Mouse (Mus musculus): ENCODE data around the gene Il6st.
"Not testable (repeated sequence)": the region's sequence is repeated elsewhere in the genome, so short reads cannot be mapped to it uniquely, and the experiment has no call there.

The Il6st gene

DNA sequence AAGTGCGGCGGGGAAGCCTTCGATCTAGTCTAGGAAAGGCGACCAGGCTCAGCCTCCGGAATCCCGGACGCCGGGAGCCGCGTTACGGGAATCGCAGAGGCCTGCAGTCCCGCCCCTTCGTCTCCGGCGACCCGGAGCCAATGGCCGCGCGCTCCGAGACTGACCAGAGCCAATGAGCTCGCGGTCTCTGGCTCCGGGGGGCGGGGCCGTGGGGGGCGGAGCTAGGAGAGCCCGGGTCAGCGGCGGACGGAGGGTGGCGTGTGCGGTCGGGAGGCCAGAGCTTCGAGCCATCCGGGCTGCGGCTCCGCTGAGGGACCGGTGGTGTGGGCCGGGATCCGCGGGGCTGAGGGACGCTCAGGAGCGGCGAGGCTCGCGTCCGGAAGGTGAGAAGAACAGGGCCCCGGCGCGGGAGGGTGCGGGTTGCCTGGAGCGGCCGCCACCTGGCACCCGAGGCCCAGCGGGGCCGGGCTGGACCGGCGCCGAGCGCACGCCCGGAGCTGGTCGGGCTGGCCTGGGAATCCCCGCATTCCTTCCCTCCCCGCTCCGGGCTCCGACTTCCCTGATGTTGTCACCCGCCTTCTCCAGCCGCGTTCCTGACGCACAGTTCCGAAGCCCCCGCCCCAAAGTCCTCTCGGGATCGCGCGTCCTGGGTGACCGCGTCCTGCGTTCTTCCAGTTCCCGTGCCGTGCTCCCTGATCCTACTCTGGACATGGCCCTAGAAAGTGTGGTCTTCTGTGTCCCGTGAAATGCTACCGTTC, at the start of gene Il6st:
TSS of gene Il6st (plus strand) at position 203 of the 758 bp plus-strand sequence.
- DNase-seq (ENCODE audit: low read depth, low spot score) = peak; percentile 89

DNA sequence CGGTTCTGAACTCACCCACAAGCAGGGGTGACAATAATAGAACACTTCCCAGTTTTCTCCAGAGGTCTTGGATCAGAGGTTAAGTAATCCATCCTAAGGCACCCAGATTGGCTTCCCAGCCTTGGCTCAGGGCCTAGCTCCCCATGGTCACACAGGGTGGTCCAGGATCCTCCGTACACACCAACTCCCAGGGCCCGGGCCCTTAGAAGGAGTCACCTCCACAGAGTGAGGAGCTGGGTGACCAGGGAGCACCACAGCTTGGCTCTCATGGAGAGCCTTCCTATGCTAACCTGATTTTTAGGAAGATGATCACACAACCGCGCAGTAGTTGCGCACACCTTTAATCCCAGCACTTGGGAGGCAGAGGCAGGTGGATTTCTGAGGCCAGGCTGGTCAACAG, 48.0 kb upstream of the Il6st start:
- DNase-seq (ENCODE audit: low read depth, low spot score) = peak; percentile 36

DNA sequence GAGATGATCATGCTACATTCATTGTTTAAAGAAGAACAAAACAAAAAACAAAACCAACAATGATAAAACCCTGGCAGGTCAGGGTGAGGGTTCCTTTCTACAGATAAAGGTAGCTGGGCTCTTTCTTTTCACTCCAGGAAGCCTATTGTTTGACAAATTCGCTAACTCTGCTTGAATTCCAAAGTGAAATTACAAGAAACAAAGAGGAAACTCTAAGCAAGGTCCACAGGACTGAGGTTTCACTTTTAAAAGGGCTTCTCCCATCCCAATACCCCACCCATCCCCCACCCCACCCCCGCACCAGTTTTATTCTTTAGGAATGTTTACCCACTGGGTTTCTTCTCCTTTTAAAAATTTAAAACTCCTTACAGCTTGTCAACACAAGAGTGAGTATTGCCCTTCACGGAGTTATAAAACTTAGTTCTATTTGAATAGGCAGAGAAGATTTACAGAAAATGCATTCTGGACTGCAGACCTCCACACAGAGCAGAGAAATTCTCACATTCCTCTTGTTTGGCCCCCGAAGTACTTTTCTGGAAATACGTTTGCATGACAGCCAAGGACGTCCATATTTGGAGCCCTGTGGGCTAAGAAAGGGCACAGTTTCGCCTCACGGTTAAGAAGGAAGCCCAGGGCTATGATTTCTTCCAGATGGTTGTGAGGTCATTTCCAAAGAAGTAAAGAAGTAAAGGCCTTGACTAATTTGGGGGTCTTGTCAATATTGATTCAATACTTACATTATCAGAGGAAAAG, 47.3 kb upstream of the Il6st start:
- peak; percentile 90 for DNase-seq (ENCODE audit: low read depth, low spot score)

DNA sequence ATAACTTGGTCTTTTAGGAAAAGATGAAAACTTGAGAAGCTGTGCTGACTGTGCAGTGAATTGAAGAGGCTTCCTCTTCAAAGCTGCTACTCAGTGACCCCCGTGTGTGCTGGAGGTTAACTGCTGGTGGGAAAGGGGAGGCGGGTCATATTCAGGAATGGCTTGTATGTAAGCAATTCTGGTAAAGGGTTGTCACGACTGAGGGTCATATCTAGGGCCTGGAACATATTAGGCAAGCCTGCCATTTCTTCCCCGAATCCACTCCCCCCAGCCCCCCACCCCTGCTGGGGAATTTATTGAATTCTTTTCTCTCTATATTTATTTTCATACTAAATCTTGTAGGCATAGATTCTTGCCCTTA, 46.7 kb upstream of the Il6st start:
- peak; percentile 60 for DNase-seq (ENCODE audit: low read depth, low spot score)

DNA sequence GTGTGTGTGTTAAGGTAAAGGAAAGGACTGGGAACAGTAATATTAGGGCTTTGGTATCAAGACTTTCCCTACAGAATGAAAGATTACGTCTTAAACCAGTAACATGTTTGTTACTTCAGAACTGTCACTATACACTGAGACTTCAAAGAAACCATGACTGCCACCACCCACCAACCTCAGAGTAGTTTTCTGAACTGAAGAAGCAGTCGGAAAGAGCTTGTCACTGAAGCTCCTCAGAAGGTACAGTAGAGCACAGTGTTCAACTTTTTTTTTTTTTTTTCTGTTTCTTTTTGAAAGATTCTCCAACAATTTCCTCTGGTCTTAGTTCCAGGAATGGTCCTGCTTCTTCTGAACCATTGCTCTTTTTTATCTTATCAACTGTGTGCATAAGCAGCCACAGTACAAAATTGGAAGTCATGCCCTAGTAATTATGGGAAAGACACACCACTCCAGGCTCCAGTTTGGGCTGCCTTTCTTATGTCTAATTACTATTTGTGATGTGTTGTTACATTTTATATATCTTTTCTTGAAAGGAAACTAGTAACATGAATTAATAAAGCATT, 45.9 kb upstream of the Il6st start:
- no peak for DNase-seq (ENCODE audit: low read depth, low spot score)

DNA sequence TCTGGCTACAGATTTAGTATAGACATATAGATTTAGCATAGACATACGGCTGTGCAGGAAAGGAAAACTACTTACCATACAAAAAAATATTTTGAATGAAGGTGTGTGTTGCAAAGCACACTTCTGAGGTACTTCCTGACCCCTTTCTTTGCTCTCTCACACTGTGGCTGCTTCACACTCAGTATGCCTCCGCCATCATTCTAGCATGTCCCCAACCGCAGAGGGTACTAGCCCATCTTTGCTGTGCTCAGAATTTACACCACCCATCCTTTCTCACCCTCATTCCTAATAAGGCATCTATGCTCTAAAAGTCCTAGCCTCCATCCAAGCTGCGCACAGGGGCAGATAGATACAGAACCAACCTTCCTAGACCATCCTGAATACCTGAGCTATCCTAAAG, 45.3 kb upstream of the Il6st start:
- no peak for DNase-seq (ENCODE audit: low read depth, low spot score)

DNA sequence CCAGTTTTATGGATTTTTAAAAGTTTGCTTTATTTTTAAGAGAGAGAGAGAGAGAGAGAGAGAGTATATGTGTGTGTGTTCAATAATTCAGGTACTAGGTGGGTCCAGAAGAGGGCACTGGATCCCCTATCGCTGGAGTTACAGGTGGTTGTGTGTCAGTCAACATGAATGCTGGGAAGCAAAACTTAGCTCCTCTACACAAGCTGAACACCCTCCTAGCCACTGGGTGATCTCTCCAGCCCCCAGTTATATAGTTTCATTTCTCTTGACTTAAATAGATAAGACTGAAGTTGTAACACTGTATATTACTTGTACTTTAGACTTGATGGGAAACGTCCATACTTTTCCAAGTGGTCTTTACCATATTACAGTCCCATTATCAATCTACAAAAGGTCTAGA, 39.7 kb upstream of the Il6st start:
- peak; percentile 35 for DNase-seq (ENCODE audit: low read depth, low spot score)

DNA sequence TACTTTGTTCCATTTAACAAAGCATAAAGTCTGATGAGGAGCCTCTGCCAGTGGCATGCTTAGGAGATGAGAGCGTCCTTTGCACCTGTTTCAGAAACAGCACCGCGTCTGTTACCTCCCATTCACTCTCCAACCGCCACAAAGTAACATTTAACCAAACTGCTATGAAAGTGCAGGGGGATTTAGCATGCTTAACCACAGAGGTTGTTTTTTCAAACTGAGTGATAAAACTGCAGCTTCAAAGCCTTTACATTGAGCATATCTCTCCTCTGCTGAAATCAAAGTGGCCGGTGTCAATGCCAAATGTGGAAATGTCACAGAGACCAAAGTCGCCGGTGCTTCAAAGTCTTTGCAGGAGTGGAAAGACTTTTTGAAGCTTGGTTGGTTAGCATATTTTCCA, 39.2 kb upstream of the Il6st start:
- no peak for DNase-seq (ENCODE audit: low read depth, low spot score)

DNA sequence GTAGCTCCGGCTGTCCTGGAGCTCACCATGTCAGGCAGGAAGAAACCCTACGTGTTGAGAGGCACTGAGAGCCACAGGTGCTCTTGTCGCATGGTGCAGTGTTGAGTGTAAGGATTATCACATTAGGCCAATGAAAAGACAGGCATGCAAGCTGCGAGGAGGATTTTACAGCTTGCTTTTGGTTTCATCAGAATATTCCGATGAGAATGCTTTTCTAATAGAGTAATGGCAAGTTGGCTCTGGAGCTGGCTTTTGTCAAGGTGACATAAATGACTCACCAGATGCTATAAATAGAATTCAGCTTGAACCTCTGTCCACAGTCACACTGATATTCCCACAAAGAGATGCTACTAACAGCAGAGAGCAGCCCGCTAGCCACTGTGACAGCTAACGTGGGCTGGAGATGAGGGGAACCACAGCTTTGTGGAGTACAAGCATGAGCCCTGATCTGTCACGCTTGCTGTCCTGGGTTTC, 38.7 kb upstream of the Il6st start:
- no peak for DNase-seq (ENCODE audit: low read depth, low spot score)

DNA sequence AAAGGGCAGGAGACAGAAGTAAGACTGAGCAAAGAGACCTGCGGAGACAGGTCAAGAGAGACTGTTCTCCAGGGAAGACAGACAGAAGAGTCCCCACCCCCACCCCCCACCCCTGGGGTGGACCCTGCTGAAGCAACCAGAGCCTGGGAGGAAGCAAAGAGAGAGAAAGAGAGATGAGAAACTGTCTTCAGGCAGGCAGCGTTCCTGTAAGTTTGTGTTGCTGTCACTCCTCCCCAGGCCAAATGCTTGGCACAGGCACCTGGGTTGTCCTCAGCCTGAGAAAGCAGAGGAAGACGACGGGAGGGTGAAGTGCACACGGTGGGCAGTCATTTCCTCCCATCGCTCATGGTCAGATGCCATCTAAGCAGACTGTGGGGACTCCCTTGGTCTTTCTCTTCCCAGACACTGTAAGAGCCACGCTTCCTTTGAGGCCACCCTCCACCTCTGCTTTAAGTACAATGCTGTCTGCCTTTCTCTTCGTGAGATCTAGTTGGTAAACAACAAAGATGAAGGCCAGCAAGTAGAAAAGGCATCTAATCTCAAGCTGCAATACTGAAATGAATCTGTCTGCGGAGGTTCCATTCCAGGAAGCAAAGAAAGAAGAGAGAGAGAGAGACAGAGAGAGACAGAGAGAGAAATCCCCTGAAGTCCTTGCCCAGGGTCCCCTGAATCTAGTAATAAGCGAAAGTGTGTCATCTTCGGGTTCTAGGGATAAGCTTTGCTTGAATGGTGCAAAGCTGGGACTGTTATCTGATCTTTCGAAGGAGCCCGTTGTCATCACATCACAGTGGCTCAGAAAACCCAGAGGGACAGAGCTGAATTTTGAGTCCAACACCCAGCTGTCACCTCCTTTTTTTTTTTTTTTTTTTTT, 37.4 kb upstream of the Il6st start:
- DNase-seq (ENCODE audit: low read depth, low spot score) = peak; percentile 12

DNA sequence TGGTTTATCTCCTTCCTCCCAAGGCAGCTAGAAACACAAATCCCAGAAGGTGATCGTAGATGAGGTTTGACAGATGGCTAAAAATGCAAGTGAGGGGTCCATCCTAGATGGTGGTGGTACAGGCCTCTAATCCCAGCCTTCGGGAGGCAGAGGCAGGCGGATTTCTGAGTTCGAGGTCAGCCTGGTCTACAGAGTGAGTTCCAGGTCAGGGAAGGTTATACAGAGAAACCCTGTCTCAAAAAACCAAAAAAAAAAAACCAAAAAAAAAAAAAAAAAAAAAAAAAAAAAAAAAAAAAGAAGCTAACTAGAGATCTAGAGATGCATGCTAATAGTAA, 36.8 kb upstream of the Il6st start:
- DNase-seq (ENCODE audit: low read depth, low spot score) = not testable (repeated sequence)

DNA sequence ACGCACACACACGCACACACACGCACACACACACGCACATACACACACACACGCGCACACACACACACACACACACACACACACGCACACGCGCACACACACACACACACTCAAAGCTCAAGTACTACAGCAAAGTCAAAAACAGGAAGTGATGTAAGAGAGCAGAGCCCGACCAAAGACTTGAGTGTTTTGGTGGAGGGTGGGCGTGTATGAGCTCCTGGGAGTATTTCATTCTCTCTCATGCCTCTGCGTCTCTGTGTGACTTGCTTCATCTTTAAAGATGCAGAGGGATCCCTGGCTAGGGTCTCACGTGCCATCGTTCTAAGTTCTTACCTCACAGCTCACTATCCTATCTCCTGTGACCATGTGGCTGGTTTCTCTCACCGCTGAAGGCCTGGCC, 36.3 kb upstream of the Il6st start:
- DNase-seq (ENCODE audit: low read depth, low spot score) = peak; percentile 25

DNA sequence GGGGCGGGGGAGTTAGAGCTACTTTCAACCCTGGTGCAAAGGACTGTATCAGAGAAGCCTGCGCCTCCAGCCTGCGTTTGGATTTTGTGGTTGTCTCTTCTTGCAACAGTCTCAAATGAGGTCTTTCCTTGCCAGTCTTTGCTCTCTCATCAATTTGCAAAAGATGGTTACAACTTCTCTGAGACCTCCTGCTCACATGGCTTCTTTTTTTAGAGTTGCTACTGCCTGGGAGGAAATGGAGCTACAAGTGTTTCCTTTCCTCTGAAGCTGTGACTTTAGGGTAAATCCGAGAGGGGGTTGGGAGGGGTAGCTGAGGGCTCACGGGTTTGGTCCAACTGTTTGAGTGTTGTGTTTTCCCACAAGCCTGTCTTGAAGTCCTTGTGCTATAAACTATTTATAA, 30.6 kb upstream of the Il6st start:
- DNase-seq (ENCODE audit: low read depth, low spot score) = no peak

DNA sequence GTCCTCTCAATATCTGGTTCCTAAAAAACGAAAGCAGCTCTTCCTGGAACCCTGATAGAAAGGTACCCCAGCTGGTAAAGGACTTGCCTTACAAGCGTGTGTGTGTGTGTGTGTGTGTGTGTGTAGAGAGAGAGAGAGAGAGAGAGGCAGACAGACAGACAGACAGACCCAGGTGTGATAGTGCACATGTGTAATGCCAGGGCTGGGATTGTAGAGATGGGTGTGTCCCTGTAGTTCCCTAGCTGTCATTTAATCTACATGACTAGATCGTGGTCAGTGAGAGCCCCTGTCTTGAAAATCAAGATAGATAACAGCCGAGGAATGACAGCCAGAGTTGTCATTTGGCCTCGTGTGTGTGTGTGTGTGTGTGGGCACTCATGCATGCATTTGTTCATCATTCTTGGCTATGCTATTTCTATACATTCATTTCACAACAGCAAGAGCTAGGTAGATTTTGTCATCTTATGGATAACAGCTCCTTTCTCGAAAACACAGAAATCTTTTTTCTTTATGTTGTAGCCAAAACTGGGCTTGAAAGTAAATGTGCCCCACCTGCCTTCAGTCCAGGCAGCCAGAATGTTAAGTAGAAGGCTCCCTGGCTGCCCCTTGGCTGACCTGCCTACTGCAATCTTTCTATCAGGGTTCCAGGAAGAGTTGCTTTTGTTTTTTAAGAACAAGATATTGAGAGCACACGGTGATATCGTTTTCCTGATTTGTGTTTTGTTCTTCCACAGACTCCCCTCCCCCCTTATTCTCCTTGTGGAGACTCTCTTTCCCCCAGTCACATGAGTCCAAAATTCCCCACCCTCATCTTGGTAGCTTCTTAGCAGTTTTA, 28.4 kb upstream of the Il6st start:
- no peak for DNase-seq (ENCODE audit: low read depth, low spot score)

DNA sequence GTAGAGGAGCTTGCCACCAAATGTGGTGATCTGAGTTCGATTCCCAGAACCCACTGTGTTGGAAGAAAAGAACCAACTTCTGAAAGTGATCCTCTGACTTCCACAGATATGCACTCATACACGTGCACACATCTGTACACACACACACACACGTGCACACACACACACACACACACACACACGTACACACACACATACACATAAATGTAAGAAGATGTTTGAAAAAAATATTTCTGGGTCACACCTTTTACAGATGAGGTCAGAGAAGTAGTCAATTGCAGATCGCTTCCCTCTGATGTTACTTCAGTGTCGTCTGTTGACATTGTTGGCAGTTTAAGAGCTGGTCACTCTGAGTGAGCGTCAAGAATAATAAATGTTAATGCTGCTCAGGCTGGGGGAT, 27.6 kb upstream of the Il6st start:
- DNase-seq (ENCODE audit: low read depth, low spot score) = no peak

DNA sequence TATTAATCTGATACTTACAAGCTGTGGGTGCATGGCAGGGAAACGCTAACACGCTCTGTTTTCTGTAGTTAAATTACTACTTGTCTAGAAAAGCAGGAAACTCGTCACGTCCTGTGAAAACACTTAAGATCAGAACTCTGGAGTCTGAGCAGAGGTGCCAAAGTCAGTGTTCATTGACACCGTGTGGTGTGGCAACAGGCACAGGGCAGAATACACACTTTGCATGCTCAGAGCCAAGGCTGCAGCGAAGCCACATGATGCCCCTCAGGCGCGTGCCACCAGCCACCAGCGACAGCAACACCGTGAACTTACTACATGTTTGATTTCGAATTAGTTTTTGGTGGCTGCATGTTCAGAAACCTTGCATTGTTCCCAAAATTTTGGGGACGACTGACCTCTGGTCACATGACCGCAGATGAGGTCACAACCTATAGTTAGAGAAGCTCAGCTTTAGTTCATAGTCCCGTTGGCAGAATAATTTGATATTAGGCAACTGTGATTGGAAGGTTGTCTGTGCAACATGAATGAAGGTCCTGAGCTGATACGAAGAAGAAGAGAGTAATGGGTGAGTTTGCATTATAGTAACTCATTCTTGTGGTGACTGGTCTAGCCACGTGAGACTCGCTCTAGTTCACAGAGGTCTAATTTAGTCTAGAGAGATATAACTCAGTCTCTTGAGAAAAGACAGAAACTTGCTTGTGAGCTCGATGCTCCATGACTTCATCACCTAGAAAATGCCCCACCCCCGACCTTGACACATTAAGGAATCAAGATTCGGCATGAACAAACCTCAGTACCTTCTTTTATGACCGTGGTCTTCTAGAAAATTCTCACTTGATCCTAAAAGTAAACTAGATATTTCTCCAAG, 25.6 kb upstream of the Il6st start:
- DNase-seq (ENCODE audit: low read depth, low spot score) = peak; percentile 25

DNA sequence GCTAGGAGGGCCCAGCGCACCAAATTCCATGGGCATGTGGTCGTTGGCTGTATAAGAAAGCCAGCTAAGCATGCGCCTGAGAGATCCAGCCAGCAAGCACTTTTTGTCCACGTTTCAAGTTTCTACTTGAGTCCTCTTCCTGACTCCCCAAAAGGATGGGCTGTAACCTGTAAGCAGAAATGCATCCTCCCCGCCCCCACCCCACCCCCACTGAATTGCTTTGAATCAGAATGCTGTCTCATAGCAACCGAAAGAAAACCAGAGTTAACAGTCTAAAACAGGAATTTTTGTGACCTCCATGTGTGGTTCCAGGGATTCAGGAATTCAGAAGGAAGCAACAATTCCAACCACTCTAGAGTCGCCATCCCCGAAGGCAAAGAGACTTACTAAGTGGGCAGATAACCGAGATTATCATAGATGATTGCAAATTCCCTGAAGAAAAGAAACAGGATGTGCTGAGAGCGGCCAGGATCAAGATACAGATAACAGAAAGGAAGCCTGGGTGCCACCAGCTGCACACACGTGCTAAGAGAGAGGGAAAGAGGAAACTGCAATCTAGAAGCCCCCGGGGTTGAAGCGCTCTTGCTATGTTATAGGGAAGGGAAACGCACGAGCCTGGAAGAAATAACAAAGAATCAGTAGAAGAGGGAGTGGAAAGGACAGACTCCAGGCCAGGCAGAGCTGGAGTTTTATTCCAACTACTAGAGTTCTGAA, 24.6 kb upstream of the Il6st start:
- DNase-seq (ENCODE audit: low read depth, low spot score) = peak; percentile 79

DNA sequence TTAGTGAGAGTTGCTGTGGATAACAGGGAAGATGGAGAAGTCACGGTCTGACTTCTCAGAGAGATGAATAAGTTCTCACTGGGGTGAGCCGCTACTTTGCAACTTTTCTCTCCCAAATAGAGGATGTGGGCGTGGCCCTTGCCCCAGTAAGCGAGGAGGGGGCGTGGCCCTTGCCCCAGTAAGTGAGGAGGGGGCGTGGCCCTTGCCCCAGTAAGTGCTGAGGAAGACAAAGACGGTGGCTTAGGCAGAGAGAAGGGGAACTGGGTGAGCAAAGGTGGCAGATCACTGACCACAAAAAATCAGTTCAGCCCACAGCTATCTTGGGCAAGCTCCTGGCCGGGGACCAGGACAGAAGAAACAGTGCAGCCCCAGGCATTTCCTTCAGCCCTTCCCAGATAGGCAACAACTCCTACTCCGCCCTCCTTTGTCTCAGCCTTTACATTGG, 23.9 kb upstream of the Il6st start:
- DNase-seq (ENCODE audit: low read depth, low spot score) = peak; percentile 98

DNA sequence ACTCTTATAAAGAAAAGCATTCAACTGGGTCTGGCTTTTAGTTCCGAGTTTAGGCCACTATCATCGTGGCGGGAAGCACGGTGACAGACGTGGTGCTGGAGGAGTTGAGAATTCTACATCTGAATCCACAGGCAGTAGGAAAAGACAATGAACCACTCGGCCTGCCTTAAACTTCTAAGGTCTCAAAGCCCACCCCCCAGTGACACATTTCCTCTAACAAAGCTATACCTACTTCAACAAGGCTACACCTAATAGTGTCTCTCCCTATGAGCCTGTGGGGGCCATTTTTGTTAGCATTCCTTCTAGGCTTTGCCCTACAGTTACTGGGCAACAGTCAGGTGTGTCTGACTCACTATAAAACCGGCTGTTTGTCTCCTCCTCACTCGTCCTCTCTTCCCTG, 23.2 kb upstream of the Il6st start:
- peak; percentile 92 for DNase-seq (ENCODE audit: low read depth, low spot score)

Measured in ES-CJ7 (cell line).